Mouse (Mus musculus) midbrain, postnatal 0 days (tissue): Measurements from ENCODE around the gene Fscb. TPM values are rescaled to one million over a fixed set of nuclear protein-coding genes. Genes with fewer than 3 reads are reported as not detected.

Source experiments
- ATAC-seq: fragments of 200-750 bp; cut with Nextera tagmentation; 2 replicates; pipeline ENCODE4 v1.8.0; 2017; ENCODE audit warnings: moderate number of reproducible peaks, mild to moderate bottlenecking, moderate TSS enrichment, moderate library complexity; ENCODE audit not compliant: low FRiP score
- DNase-seq: peaks from one replicate; pipeline ENCODE4 v3.0.0-alpha.2; 2015; ENCODE audit warnings: low spot score
- H3K27ac ChIP-seq: fragments of 300-500 bp; sonication (generic); 2 replicates; pipeline ENCODE4 v1.5.1; 2014; ENCODE audit warnings: low read depth, mild to moderate bottlenecking, low read length, mixed read lengths
- H3K27me3 ChIP-seq: fragments of 300-500 bp; sonication (generic); 2 replicates; pipeline ENCODE4 v1.6.1; 2014; ENCODE audit warnings: low read length, control low read depth, mixed read lengths; ENCODE audit not compliant: insufficient read depth
- H3K36me3 ChIP-seq: fragments of 300-500 bp; sonication (generic); 2 replicates; pipeline ENCODE4 v1.6.1; 2014; ENCODE audit warnings: low read length, control low read depth, mixed read lengths; ENCODE audit not compliant: insufficient read depth
- H3K4me1 ChIP-seq: fragments of 300-500 bp; sonication (generic); 2 replicates; pipeline ENCODE4 v1.6.1; 2014; ENCODE audit warnings: mild to moderate bottlenecking, control low read depth, antibody characterized with exemption, low read length, mixed read lengths; ENCODE audit not compliant: insufficient read depth
- H3K4me2 ChIP-seq: fragments of 300-500 bp; sonication (generic); 2 replicates; pipeline ENCODE4 v1.6.1; 2014; ENCODE audit warnings: low read depth, mild to moderate bottlenecking, low read length, mixed read lengths; ENCODE audit not compliant: poor library complexity, severe bottlenecking
- H3K4me3 ChIP-seq: fragments of 300-500 bp; sonication (generic); 2 replicates; pipeline ENCODE4 v1.5.1; 2014; ENCODE audit warnings: low read depth, mild to moderate bottlenecking, low read length, moderate library complexity
- H3K9ac ChIP-seq: fragments of 300-500 bp; sonication (generic); replicated peaks from 2 replicates; pipeline ENCODE4 v1.6.1; 2014; ENCODE audit warnings: mild to moderate bottlenecking, low read length, moderate library complexity, mixed read lengths; ENCODE audit not compliant: poor library complexity, severe bottlenecking
- H3K9me3 ChIP-seq: fragments of 300-500 bp; sonication (generic); 2 replicates; pipeline ENCODE4 v1.6.1; 2016; ENCODE audit warnings: low read length, control low read depth
- CTCF ChIP-seq: IDR thresholded peaks from 2 replicates; pipeline ENCODE4 v1.5.1; 2016; ENCODE audit warnings: antibody characterized with exemption, mild to moderate bottlenecking
- WGBS: fragments of 180-500 bp; shearing (Covaris S2); extraction: QIAGEN DNeasy Blood & Tissue Kit; methylation state at CpG from one replicate; pipeline ENCODE4 v1.1.7; 2014; 5-methylcytosine and 5-hydroxymethylcytosine counted together
- polyA plus RNA-seq: library from polyadenylated mRNA; unstranded; fragments of >200 nt; fragmentation: Nextera tagmentation; extraction: Ambion mirVana; gene quantifications from 2 replicates; pipeline ENCODE4 v1.2.1, GENCODE M21; 2015
- total RNA-seq: library from RNA; depleted of rRNA; stranded (reverse); fragments of >200 nt; gene quantifications from 2 replicates; pipeline ENCODE4 v1.2.3, GENCODE M21; 2014

Gene Fscb
- total and polyA plus RNA-seq, 2 experiments from 2014 or later = not detected

DNA sequence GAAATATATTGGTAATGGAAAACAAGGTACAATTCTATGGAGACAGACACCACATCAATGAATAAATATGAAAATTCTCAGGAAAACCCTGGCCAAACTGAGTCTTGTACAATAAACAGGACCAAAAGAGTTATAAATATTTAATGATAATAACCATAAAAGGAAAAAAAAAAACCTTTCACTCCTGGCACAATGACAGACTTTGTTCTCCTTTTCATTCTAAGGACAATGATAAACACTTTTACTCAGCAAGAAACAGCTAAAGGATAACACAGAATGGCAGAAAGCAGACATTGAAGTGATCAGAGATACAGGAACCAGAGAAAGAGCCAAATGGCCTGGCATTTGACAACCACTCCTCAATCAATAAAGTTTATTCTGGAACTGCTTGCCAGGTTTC lies 19.3 kb downstream of the Fscb start:
- Histone ChIP-seq H3K36me3 (no peaks in the 10 kb centered on the region), H3K27ac (no peak overlapping the region), H3K4me3 (no peak overlapping the region), H3K9me3 (no peaks in the 10 kb centered on the region), H3K4me2 (no peak overlapping the region), H3K4me1 (no peaks in the 10 kb centered on the region), H3K27me3 (no peaks in the 10 kb centered on the region), H3K9ac (no peak overlapping the region)
- no peak for ATAC-seq
- no peak for TF ChIP-seq CTCF
- DNase-seq = no peak

DNA sequence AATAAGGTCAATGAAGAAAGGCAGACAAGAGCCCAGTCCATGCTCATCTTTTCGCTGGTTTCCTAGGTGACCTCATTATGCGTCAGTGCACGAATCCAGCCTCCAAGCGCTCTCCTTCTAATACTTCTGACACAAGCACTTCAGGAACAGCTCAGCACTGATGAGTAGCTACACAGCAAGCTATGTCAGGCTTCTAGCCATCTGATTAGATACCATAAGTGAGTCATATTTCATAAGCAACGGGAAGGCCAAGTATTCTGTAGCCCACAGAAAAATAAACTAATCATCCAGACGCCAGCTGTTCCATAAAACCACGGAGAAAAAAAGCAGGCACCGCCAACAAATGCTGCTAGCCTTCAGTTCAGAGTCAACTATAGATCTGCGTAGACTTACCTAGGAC lies 24.6 kb downstream of the Fscb start:
- ATAC-seq (no peak; the same call in 1 of the 2 replicates), DNase-seq (peak; percentile 8)
- H3K9ac ChIP-seq = no peak overlapping the region
- no peaks in the 10 kb centered on the region for H3K4me1 ChIP-seq
- H3K4me2 ChIP-seq = no peak overlapping the region
- H3K27ac ChIP-seq = no peak overlapping the region
- no peaks in the 10 kb centered on the region for H3K27me3 ChIP-seq
- no peaks in the 10 kb centered on the region for H3K9me3 ChIP-seq
- no peaks in the 10 kb centered on the region for H3K36me3 ChIP-seq
- 75% methylated on average over 9 of the region's 9 CpGs for WGBS
- H3K4me3 ChIP-seq = no peak overlapping the region
- no peak for TF ChIP-seq CTCF

DNA sequence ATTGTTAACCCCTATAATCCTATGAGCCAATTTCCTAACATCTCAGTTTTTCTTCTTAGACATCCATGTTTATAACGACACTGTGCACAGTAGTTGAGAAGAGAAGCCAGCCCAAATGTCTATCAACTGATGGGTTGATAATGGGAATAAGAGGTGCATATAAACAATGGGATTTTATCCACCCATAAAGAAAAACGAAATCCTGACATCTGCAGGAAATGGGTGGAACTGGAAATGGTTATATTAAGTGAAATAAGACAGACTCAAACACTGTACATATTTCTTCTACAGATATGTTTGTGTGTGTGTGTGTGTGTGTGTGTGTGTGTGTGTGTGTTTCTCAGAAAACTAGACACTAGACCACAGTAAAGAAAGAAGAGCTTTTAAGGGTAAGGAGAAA lies 37.8 kb downstream of the Fscb start:
- peak; percentile 71 for TF ChIP-seq CTCF
- WGBS = 32% methylated on average over 2 of the region's 2 CpGs
- no peaks in the 10 kb centered on the region for H3K36me3 ChIP-seq
- H3K9me3 ChIP-seq = no peaks in the 10 kb centered on the region
- no peak overlapping the region for H3K4me3 ChIP-seq
- no peak overlapping the region for H3K4me2 ChIP-seq
- H3K27me3 ChIP-seq = no peaks in the 10 kb centered on the region
- peak; percentile 34; the same call in 1 of the 2 replicates for ATAC-seq
- no peak overlapping the region for H3K27ac ChIP-seq
- H3K9ac ChIP-seq = no peak overlapping the region
- H3K4me1 ChIP-seq = no peaks in the 10 kb centered on the region
- peak; percentile 45 for DNase-seq
